Mouse (Mus musculus): Measurements from ENCODE around the gene Cnfn.

- TF ChIP-seq CTCF (IDR thresholded peaks at IDR 0.05; ENCODE audit: low read depth, low read length), result no peak
- no peak for TF ChIP-seq POLR2A (IDR thresholded peaks at IDR 0.05; ENCODE audit: extremely low read depth, insufficient read depth, low read length)
Observed at GRCm38 (mm10) chr7:25412833-25413441, 43.4 kb upstream of the Cnfn start, which contains the start of gene Cxcl17.
